Mouse (Mus musculus): ENCODE measurements around the gene Ccnd3. TPM values are rescaled to one million over a fixed set of nuclear protein-coding genes. Genes with fewer than 3 reads are reported as not detected.
A peak's percentile ranks its signal among the peaks of the same experiment; 100 is the strongest.
"Not testable (repeated sequence)": the region's sequence is repeated elsewhere in the genome, so short reads cannot be mapped to it uniquely, and the experiment has no call there.

Gene Ccnd3
- polyA plus RNA-seq, 2 experiments from 2014 or later, result 133 to 141 TPM

- no peak for ATAC-seq
These were observed 91.4 kb downstream of the Ccnd3 start for GRCm38 (mm10) chr17:47596162-47596838.

DNA sequence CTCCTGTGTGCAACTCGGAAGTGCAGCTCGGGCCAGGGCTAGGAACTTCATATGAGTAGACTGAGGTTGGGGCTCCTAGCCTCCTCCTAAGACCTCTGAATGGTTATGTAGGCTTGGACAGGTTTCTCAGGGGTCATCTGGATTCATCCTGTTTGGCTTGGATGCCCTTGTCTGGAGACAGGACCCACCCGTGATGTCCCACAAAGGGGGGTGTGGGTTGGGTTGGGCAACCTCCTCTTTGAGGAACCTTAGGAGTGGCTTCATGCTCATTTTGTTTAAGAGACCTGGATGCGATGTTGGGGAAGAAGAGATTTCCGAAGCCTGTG is 92.0 kb downstream of the Ccnd3 start:
- ATAC-seq, result no peak

DNA sequence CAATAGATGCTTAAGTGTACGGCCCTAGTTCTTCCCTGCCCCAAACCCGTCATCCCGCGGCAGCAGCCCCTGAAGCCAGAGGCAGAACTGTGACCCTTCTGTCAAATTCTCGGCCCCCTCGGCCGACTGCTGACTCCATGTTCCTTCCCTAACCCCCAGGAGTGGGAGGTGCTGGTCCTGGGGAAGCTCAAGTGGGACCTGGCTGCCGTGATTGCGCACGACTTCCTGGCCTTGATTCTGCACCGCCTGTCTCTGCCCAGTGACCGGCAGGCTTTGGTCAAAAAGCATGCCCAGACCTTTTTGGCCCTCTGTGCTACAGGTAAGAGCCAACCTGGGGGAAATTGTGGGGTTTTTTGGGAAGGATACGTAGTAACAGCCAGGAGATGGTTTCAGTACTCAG is 92.4 kb downstream of the Ccnd3 start:
- ATAC-seq, result no peak

DNA sequence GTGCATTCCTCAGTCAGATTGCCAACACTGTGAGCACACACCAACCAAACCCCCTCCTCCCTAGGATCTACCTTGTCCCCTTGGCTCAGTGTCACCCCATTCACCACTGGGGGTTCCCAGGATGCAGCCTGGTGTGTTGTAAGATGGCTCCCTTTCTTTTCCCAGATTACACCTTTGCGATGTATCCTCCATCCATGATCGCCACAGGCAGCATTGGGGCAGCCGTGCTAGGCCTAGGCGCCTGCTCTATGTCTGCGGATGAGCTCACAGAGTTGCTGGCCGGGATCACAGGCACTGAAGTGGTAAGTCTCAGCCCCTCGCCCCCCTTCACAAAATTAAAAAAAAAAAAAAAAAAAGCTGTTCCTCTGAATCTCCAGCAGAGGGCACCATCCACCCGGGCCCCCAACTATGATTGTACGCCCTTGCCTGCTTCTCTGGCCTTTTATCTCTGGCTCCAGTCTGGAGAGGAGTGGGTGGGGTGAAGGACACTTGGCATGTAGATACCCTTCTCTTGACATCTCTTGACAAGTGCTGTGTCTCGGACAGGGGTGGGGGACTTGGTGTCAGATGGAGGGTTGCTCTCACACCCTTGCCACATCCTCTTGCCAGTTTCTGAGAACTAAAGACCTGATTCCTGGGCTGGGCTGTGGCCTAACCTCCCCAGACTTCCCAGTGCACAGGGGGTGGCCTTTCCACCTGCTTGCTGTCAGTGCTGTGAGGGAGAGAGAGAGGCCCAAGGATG is 93.2 kb downstream of the Ccnd3 start:
- ATAC-seq, result peak; percentile 30

DNA sequence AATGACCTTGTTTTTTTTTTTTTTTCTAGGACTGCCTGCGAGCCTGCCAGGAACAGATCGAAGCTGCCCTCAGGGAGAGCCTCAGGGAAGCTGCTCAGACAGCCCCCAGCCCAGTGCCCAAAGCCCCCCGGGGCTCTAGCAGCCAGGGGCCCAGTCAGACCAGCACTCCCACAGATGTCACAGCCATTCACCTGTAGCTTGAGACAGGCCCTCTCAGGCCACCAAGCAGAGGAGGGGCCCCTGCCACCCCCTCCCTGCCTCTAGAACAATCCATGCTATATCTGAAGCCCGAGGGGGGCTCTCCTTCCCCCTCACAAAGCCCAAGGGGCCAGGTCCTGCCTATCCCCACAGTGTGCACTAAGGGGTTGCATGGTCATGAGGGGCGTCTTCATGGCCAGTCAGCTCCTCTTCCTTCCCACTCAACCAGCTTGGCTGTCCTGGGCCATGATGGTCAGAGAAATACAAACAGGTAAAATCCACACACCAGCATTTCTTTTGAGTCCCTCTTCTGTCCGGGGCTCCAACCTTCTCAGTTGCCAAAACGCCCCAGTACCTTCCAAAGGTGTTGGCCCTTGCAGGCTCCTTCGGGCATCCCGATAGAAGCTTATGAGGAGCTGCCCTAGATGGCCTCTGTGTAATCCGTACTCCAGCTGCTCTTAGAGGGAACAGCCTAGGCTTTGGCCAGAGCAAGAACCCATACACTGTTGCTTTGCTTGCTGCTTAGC is 93.9 kb downstream of the Ccnd3 start:
- not testable (repeated sequence) for ATAC-seq

DNA sequence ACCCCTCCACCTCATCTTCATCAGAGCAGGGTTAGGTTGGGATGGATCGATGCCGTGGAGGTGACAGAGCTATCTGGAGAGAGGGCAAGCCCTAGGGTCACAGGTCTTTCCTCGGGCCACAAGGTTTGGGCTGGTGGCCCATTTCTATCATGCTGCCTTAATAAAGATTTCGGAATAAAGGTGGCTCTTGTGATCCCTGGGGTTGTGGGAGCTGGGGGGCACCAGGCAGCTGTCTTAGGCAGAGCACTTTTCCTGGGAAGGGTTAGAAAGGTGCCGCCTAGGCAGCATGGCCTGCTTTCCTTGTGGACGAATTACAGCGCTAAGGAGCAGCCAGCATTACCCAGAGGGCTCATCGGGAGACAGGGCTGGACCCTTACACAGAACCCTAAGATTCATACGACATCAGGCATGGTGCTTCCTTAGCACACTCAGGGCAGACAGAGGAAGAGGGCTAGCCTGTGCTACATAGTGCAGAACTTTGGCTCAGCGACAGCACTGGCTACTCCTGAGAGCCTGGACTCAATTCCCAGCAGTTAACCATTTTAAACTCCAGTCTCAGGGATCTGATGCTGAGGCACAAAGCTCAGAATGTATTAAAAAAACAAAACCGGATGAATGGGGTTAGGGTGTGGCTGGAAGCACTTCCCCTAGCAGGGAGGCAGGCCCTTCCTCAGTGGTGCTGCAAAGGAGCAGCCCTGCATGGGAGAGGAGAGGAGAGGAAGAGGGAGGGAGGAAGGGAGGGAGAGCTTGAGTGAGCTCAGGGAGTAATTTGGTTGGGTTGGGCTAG is 94.9 kb downstream of the Ccnd3 start:
- peak; percentile 31 for ATAC-seq

GRCm38 (mm10) chr17:47600601-47601388 is 95.9 kb downstream of the Ccnd3 start:
- ATAC-seq, result peak; percentile 68

DNA sequence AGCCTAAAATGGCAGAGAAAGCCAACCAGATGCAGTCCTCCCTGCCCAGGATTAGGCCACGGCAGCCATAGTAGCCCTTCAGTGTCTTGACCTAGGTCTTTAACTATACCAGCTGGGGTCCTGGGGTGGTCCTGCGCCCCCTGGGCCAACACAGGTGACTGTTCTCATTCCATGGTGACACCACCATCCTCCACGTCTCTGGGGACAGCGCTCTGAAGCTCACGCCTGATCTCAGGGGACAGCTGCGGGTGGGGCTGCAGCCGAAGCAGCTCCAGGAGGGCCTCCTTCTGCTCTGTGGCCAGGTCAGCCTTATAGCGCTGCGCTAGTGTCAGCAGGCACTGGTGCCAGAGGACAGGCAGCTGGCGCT is 96.5 kb downstream of the Ccnd3 start:
- ATAC-seq, result no peak

GRCm38 (mm10) chr17:47602289-47602688 is 97.4 kb downstream of the Ccnd3 start:
- ATAC-seq, result no peak

GRCm38 (mm10) chr17:47606220-47606619 is 101.4 kb downstream of the Ccnd3 start:
- no peak for ATAC-seq

DNA sequence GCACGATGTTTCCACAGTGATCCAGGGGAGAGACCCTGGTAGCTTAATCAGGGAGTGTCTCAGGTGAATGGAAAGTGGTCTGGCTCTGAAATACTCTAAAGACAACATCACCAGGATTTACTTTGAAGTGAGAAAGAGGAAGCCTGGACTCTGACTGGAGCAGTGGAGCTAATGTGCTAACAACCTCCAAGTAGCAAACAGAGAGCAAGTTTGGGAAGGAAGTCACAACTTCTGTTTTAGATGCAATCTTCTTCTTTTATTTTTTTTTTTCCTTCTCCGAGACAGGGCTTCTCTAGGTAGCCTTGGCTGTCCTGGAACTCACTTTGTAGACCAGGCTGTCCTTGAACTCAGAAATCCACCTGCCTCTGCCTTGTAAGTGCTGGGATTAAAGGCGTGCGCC is 104.3 kb downstream of the Ccnd3 start:
- ATAC-seq, result no peak

DNA sequence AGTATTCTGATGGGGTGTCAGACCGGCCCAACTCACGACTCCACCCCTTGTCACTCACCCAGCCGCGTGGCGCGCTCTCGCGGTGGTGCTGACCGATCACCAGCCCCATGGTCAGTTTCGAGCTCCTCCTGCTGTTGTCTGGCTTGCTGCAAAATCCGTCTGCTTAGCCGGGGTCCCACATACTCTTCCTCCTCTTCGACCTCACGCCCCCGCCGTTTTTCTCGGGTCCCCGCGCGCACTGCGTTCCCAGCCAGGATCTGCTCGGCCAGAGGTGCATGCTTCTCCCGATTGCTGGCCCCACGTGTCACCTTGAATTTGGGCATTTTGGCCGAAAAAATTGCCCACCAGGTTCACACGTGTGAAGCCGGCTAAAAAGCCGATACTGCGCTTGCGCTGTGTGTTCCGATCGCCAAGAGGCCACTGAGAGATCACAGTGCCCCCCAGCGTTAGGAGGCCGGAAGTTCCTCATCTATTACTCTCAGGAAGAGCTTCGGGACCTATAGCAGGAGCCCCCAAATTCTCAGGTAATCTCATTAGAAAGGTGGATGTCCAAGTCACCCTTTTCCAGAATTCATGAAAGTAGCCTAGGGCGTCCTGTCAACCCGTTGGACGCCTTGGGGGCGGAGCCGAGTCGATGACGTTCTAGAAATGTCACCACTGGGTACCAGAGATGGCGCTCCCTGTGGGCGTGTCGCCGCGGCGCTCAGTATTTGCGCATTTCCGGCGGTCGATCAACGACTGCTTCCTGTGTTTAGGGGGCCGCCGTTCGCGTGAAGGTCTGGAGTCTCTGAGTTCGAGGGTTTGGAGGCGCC is 106.2 kb downstream of the Ccnd3 start, which contains the start of the genes Bysl, Med20 and Gm20517:
Gene Bysl (minus strand): TSS at position 644 of the 812 bp plus-strand sequence.
Gene Med20 (plus strand): TSS at position 734 of the 812 bp plus-strand sequence.
Gene Gm20517 (plus strand): TSS at position 741 of the 812 bp plus-strand sequence.
- ATAC-seq, result peak; percentile 93

DNA sequence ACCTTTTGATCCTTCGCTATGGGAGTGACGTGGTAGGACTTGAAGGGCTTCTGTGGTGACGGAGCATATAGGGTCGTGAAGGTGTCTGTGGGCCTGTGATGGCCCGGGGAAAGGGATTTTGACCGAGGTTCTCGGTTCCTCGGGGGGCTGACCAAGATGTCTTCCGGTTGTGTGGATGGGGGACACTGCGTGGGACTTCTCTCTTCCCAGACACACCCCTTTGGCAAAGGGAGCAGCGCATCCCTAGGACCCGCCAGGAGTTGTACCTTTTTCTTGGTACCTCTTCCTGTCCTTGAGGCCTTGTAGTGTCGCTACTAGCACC is 106.8 kb downstream of the Ccnd3 start:
- ATAC-seq, result no peak

DNA sequence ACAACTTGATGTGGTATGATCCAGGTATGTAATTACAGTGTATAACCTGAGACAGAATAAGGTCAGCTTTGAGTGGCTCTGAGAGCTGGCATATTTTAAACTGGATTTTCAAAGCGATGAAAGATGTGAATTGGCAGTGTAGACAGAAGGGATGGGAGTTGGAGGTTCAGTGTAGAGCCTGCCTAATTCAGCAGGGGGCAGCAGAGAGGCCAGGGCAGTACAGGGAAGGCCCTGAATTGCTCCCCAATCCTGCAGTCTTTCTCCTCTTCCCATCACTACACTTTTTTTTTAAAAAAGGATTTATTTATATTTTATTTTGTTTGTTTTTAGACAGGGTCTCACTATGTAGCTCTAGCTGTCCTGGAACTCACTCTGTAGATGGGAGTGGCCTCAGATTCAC is 109.2 kb downstream of the Ccnd3 start:
- ATAC-seq, result no peak

DNA sequence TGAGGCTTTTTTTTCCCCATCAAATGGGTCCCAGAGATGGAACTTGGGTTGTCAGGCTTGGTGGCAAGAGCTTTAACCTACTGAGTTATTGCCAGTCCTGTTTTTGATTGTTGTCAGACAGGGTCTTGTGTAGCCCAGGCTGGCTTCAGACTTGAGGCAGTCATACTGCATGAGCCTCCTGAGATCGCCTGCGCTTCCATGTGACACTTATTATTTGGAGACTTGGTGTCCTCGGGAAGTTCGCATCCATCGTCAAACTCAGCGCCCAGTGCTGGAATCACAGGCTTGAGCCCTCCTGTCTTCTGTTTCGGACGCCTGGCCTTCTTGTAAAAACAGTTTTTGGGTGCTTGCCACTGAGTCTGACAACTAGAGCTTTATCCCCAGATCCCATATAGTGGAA is 111.3 kb downstream of the Ccnd3 start:
- no peak for ATAC-seq

DNA sequence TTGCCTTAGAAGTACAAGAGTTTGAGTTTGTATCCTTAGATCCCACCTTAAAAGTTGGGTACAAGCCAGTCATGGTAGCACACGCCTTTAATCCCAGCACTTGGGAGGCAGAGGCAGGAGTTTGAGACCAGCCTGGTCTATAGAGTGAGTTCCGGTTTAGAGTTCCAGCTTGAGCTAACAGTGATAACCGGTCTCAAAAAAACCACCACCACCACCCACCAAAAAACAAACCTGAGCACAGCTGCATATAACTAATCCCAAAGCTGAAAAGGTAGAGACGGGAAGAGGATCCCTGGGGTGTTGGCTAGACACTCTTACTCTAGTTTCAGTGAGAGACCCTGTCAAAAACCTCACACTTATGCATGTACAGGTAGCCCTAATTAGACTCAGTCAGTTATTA is 111.8 kb downstream of the Ccnd3 start:
- no peak for ATAC-seq

GRCm38 (mm10) chr17:47617605-47618307 is 112.9 kb downstream of the Ccnd3 start:
- no peak for ATAC-seq

- ATAC-seq, result no peak
These were observed 113.9 kb downstream of the Ccnd3 start for GRCm38 (mm10) chr17:47618556-47619311.

DNA sequence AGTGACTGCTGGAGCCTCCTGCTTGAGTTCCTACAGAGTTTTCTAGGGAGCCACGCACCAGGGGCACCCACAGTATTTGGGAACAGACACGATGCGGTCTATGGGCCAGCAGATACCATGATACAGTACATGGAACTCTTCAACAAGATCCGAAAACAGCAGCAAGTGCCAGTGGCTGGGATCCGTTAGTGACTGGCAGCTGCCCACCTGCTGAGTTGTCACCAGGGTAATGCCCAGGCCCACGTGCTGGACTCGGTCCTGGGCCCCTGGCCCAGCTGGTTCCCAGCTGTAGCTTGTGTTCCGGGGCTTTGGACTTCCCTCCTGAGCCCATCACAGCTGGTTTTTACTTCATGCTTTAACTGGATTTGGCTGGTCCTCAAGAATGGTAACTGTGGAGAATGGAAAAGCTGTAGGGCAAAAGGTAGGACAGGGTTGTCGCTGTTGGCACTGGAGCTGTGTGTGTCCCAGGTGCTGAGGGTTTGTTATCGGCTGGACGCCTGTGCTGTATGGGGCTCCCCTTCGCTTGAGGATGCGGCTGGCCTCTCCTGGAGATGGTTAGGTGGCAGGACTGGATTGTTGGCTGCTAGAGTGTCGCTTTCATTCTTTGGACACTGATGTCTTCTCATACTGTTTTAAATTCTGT is 118.2 kb downstream of the Ccnd3 start:
- ATAC-seq, result no peak
